Mouse (Mus musculus) kidney, embryonic 16.5 days (tissue): Measurements from ENCODE around the gene Slc25a45. TPM values are rescaled to one million over a fixed set of nuclear protein-coding genes. Genes with fewer than 3 reads are reported as not detected.

Source experiments
- polyA plus RNA-seq: library from polyadenylated mRNA; unstranded; fragments of >200 nt; fragmentation: Nextera tagmentation; extraction: Ambion mirVana; gene quantifications from 2 replicates; pipeline ENCODE4 v1.2.1, GENCODE M21; 2015

Gene Slc25a45
- polyA plus RNA-seq, 1 experiment from 2014 or later: 15.7 TPM

Other genes with a start within 250 kb of the Slc25a45 start
- 56.9 and 58.3 TPM in 2 replicates for gene Rela, start 240.3 kb upstream of the Slc25a45 start, polyA plus RNA-seq
- gene Sipa1, start 214.1 kb upstream of the Slc25a45 start, polyA plus RNA-seq: 37.1 and 39.6 TPM in 2 replicates
- gene Map3k11, start 189.1 kb upstream of the Slc25a45 start, polyA plus RNA-seq: 41.5 and 43.8 TPM in 2 replicates
- gene Pcnx3, start 188.9 kb upstream of the Slc25a45 start, polyA plus RNA-seq: 27.0 and 28.1 TPM in 2 replicates
- 0.15 and 0.23 TPM in 2 replicates for gene Kcnk7, start 173.4 kb upstream of the Slc25a45 start, polyA plus RNA-seq
- 19.5 and 25.0 TPM in 2 replicates for gene Ehbp1l1, start 151.5 kb upstream of the Slc25a45 start, polyA plus RNA-seq
- gene Fam89b, start 148.2 kb upstream of the Slc25a45 start, polyA plus RNA-seq: 93.4 and 97.9 TPM in 2 replicates
- gene Ltbp3, start 136.9 kb upstream of the Slc25a45 start, polyA plus RNA-seq: 18.1 and 21.5 TPM in 2 replicates
- 82.9 and 85.3 TPM in 2 replicates for gene Scyl1, start 106.4 kb upstream of the Slc25a45 start, polyA plus RNA-seq
- gene Frmd8, start 2.5 kb upstream of the Slc25a45 start, polyA plus RNA-seq: 50.6 and 52.9 TPM in 2 replicates
- 3.7 and 4.4 TPM in 2 replicates for gene Tigd3, start 16.3 kb downstream of the Slc25a45 start, polyA plus RNA-seq
- 185 and 188 TPM in 2 replicates for gene Dpf2, start 35.2 kb downstream of the Slc25a45 start, polyA plus RNA-seq
- 16.5 and 17.3 TPM in 2 replicates for gene Cdc42ep2, start 47.0 kb downstream of the Slc25a45 start, polyA plus RNA-seq
- 77.7 and 82.1 TPM in 2 replicates for gene Pola2, start 86.4 kb downstream of the Slc25a45 start, polyA plus RNA-seq
- not detected in 2 replicates for gene Slc22a20, start 108.3 kb downstream of the Slc25a45 start, polyA plus RNA-seq
- gene Capn1, start 138.1 kb downstream of the Slc25a45 start, polyA plus RNA-seq: 11.1 and 11.9 TPM in 2 replicates
- gene Syvn1, start 168.8 kb downstream of the Slc25a45 start, polyA plus RNA-seq: 33.1 and 39.0 TPM in 2 replicates
- gene Mrpl49, start 180.0 kb downstream of the Slc25a45 start, polyA plus RNA-seq: 83.2 and 87.2 TPM in 2 replicates
- 644 and 690 TPM in 2 replicates for gene Fau, start 180.0 kb downstream of the Slc25a45 start, polyA plus RNA-seq
- 35.4 and 37.7 TPM in 2 replicates for gene Znhit2, start 183.4 kb downstream of the Slc25a45 start, polyA plus RNA-seq
- gene Tm7sf2, start 190.6 kb downstream of the Slc25a45 start, polyA plus RNA-seq: 22.8 and 28.6 TPM in 2 replicates
- gene Vps51, start 199.4 kb downstream of the Slc25a45 start, polyA plus RNA-seq: 85.7 and 90.6 TPM in 2 replicates
- not detected in 2 replicates for gene Tmem262, start 202.2 kb downstream of the Slc25a45 start, polyA plus RNA-seq
- gene Gm28374, start 204.4 kb downstream of the Slc25a45 start, polyA plus RNA-seq: 1.0 and 2.5 TPM in 2 replicates
- 77.1 and 78.9 TPM in 2 replicates for gene Zfpl1, start 207.1 kb downstream of the Slc25a45 start, polyA plus RNA-seq
- 43.6 and 45.2 TPM in 2 replicates for gene Cdca5, start 207.2 kb downstream of the Slc25a45 start, polyA plus RNA-seq
- gene AC131692.1, start 216.6 kb downstream of the Slc25a45 start, polyA plus RNA-seq: 0.28 and 0.35 TPM in 2 replicates
- 0.40 and 0.47 TPM in 2 replicates for gene Naaladl1, start 228.0 kb downstream of the Slc25a45 start, polyA plus RNA-seq
- gene Sac3d1, start 240.8 kb downstream of the Slc25a45 start, polyA plus RNA-seq: 42.3 and 43.7 TPM in 2 replicates